Comparison of ENCODE assay signal across 18 mouse cellular contexts in the genomic region with DNA sequence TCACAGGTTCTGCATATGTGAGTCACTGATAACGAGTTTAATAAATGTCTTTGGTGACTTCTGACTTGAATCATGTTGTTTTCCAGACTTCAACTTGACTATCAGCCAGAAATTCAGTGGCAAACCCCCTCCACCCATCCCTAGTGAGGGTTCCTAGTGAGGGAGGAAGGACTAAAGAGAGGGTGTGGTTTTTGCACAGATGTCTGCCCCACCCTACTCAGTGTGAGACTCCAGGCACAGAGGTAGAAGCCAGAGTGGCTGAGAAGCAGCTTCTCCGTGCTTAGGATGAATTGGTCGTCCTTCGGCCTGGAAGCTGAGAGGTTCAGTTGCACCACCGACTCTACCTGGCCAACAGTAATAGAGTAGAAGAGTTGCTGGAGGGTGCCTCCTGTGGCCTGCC. TPM values are rescaled to one million over a fixed set of nuclear protein-coding genes. Genes with fewer than 3 reads are reported as not detected.
DNase-seq lines count a peak whose midpoint lies in the region; ATAC-seq and TF ChIP-seq lines count a peak whose summit lies in the region.
"Had no signal": no experiment of that assay in that cellular context is flagged by ENCODE, and none has a peak within 500 bp of the region (broad histone marks: within the 10 kb centered on the region; RNA-seq: fewer than 3 reads in every experiment).

No protein-coding gene starts in this region.

- no peak for TF ChIP-seq CTCF in spleen, adult 2 months (IDR thresholded peaks at IDR 0.05; ENCODE audit: extremely low read depth, insufficient read depth, insufficient read length, insufficient replicate concordance)

- no peaks in the 10 kb centered on the region for H3K36me3 ChIP-seq in spleen, adult 2 months (ENCODE audit: control insufficient read depth, insufficient read depth, low read length)
- H3K36me3 ChIP-seq in liver, embryonic 13.5 days, result no peaks in the 10 kb centered on the region
- no peaks in the 10 kb centered on the region for H3K36me3 ChIP-seq in stomach, embryonic 16.5 days (ENCODE audit: control insufficient read depth, insufficient read depth, low read length)
- H3K36me3 ChIP-seq: limb, embryonic 13.5 days; midbrain, embryonic 12.5 days; neural tube, embryonic 12.5 days had no signal

- no peak for TF ChIP-seq POLR2A in spleen, adult 2 months (IDR thresholded peaks at IDR 0.05; ENCODE audit: low read depth, low read length)

- H3K9me3 ChIP-seq in liver, embryonic 13.5 days (replicated peaks), result no peaks in the 10 kb centered on the region
- H3K9me3 ChIP-seq in stomach, embryonic 16.5 days (replicated peaks; ENCODE audit: control insufficient read depth, low read length), result no peaks in the 10 kb centered on the region
- H3K9me3 ChIP-seq: limb, embryonic 13.5 days; midbrain, embryonic 12.5 days; neural tube, embryonic 12.5 days had no signal

- no peak for DNase-seq in spleen, adult 2 months (ENCODE audit: low read depth in 1 of 2, low spot score in 2 of 2)
- DNase-seq in spleen, postnatal 36 days (ENCODE audit: low spot score in 2 of 2), result no peak
- no peak for DNase-seq in liver, embryonic 13.5 days
- no peak for DNase-seq in urinary bladder, adult 2 months (ENCODE audit: low spot score)
- DNase-seq in adrenal gland, adult 2 months, result no peak
- DNase-seq in gastrocnemius, postnatal 4 days (ENCODE audit: low spot score in 2 of 2), result no peak
- DNase-seq: cerebellum, adult 9-10 months; kidney, adult 2 months; lung, postnatal 10 days; spleen, adult 18-20 months had no signal

- peak overlapping the region; percentile 34 for H3K27ac ChIP-seq in spleen, adult 2 months (ENCODE audit: insufficient read depth, low read length)
- H3K27ac ChIP-seq in liver, embryonic 13.5 days, result no peak overlapping the region
- H3K27ac ChIP-seq in stomach, embryonic 16.5 days (ENCODE audit: low read length), result peak overlapping the region; percentile 80
- H3K27ac ChIP-seq: limb, embryonic 13.5 days; midbrain, embryonic 12.5 days; neural tube, embryonic 12.5 days had no signal

- 42% methylated on average over 5 of the region's 5 CpGs for WGBS in spleen, adult 2 months
- 43% methylated on average over 5 of the region's 5 CpGs for WGBS in liver, embryonic 13.5 days (ENCODE audit: insufficient replicate concordance)
- WGBS in stomach, embryonic 16.5 days, result 72% methylated on average over 5 of the region's 5 CpGs

- peaks cover 11% of the 10 kb centered on the region for H3K4me1 ChIP-seq in spleen, adult 2 months (ENCODE audit: control insufficient read depth, insufficient read depth, insufficient read length)
- H3K4me1 ChIP-seq in liver, embryonic 13.5 days (replicated peaks), result peaks cover 11% of the 10 kb centered on the region
- no peaks in the 10 kb centered on the region for H3K4me1 ChIP-seq in stomach, embryonic 16.5 days (ENCODE audit: control insufficient read depth, insufficient read depth, low read length)
- H3K4me1 ChIP-seq: limb, embryonic 13.5 days; midbrain, embryonic 12.5 days; neural tube, embryonic 12.5 days had no signal

- peak; percentile 82; the same call in 1 of the 2 replicates for ATAC-seq in liver, embryonic 13.5 days (ENCODE audit: low read depth)
- no peak for ATAC-seq in stomach, embryonic 16.5 days (ENCODE audit: insufficient read depth, low FRiP score)
- no peak for ATAC-seq in frontal cortex, adult (ENCODE audit: low TSS enrichment)

- H3K27me3 ChIP-seq in spleen, adult 2 months (ENCODE audit: control insufficient read depth, insufficient read depth, low read length), result no peaks in the 10 kb centered on the region
- H3K27me3 ChIP-seq in liver, embryonic 13.5 days, result no peaks in the 10 kb centered on the region
- H3K27me3 ChIP-seq in stomach, embryonic 16.5 days (ENCODE audit: control insufficient read depth, insufficient read depth, low read length), result no peaks in the 10 kb centered on the region
- H3K27me3 ChIP-seq: limb, embryonic 13.5 days; midbrain, embryonic 12.5 days; neural tube, embryonic 12.5 days had no signal

- H3K4me2 ChIP-seq in liver, embryonic 13.5 days, result no peak overlapping the region
- no peak overlapping the region for H3K4me2 ChIP-seq in stomach, embryonic 16.5 days (ENCODE audit: low read depth, low read length)
- H3K4me2 ChIP-seq: limb, embryonic 13.5 days; midbrain, embryonic 12.5 days; neural tube, embryonic 12.5 days had no signal

- H3K9ac ChIP-seq in liver, embryonic 13.5 days, result no peak overlapping the region
- no peak overlapping the region for H3K9ac ChIP-seq in stomach, embryonic 16.5 days (ENCODE audit: low read length)
- H3K9ac ChIP-seq: limb, embryonic 13.5 days; midbrain, embryonic 12.5 days; neural tube, embryonic 12.5 days had no signal

- H3K4me3 ChIP-seq in spleen, adult 2 months (ENCODE audit: extremely low read depth, insufficient read depth, insufficient read length), result no peak overlapping the region
- no peak overlapping the region for H3K4me3 ChIP-seq in liver, embryonic 13.5 days (replicated peaks)
- H3K4me3 ChIP-seq in stomach, embryonic 16.5 days (replicated peaks; ENCODE audit: low read length), result no peak overlapping the region
- H3K4me3 ChIP-seq: limb, embryonic 13.5 days; midbrain, embryonic 12.5 days; neural tube, embryonic 12.5 days had no signal

RNA-seq across cellular contexts. Expression of gene Prss2, which starts 35.9 kb away (rescaled TPM):
- 9,234 and 9,806 TPM in 2 replicates for polyA plus RNA-seq in spleen, adult 2 months (2012; rRNA removed)
- polyA plus RNA-seq in liver, embryonic 13.5 days (2015; fragmentation: Nextera tagmentation; extraction: Ambion mirVana), result not detected in 2 replicates
- 197 and 293 TPM in 2 replicates for polyA plus RNA-seq in stomach, embryonic 16.5 days (2015; fragmentation: Nextera tagmentation; extraction: Ambion mirVana)
- polyA plus RNA-seq in urinary bladder, adult 2 months (2012; rRNA removed), result 0.12 and 1.0 TPM in 2 replicates
- total RNA-seq in adrenal gland, adult 2 months (2021), result under 1 TPM in 1 of 2 experiments, not detected in 1; 0.48 TPM
- 0.35 TPM in 1 of 2 replicates, not detected in the other for polyA plus RNA-seq in adrenal gland, adult 2 months (2012; rRNA removed)
- total RNA-seq in gastrocnemius, postnatal 4 days (2021), result not detected
- total RNA-seq: left cerebral cortex, adult 18-20 months had no signal
- polyA plus RNA-seq: brain, embryonic 14.5 days; hindbrain, embryonic 16.5 days; kidney, adult 2 months; limb, embryonic 13.5 days; midbrain, embryonic 12.5 days; neural tube, embryonic 12.5 days had no signal

RNA-seq across cellular contexts. Expression of gene Ephb6, which starts 47.8 kb away (rescaled TPM):
- polyA plus RNA-seq in spleen, adult 2 months (2012; rRNA removed), result 7.2 and 7.5 TPM in 2 replicates
- 1.1 and 1.7 TPM in 2 replicates for polyA plus RNA-seq in liver, embryonic 13.5 days (2015; fragmentation: Nextera tagmentation; extraction: Ambion mirVana)
- polyA plus RNA-seq in stomach, embryonic 16.5 days (2015; fragmentation: Nextera tagmentation; extraction: Ambion mirVana), result 11.0 and 11.7 TPM in 2 replicates
- 10.7 and 11.2 TPM in 2 replicates for polyA plus RNA-seq in urinary bladder, adult 2 months (2012; rRNA removed)
- total RNA-seq in adrenal gland, adult 2 months (2021), result 10 to 100 TPM in 1 of 2 experiments, 1 to 10 TPM in 1; 7.6 to 12.1 TPM
- polyA plus RNA-seq in adrenal gland, adult 2 months (2012; rRNA removed), result 21.1 and 26.7 TPM in 2 replicates
- total RNA-seq in gastrocnemius, postnatal 4 days (2021), result 1 to 10 TPM; 5.1 to 5.8 TPM

Comparison
In these comparisons a context has a peak if more than half of its experiments do, and no peak if none do; other contexts are left out.
1. RNA of gene Prss2, which starts 35.9 kb away (polyA plus RNA-seq): 9,234 to 9,806 TPM in spleen, adult 2 months and 197 to 293 TPM in stomach, embryonic 16.5 days; 0.35 TPM in adrenal gland, adult 2 months, 0.12 to 1.0 TPM in urinary bladder, adult 2 months and not detected in liver, embryonic 13.5 days; every median in the first group is over 10 times any median in the second.